Mouse (Mus musculus): Measurements from ENCODE around the gene 4933427D14Rik.

The 4933427D14Rik gene

DNA sequence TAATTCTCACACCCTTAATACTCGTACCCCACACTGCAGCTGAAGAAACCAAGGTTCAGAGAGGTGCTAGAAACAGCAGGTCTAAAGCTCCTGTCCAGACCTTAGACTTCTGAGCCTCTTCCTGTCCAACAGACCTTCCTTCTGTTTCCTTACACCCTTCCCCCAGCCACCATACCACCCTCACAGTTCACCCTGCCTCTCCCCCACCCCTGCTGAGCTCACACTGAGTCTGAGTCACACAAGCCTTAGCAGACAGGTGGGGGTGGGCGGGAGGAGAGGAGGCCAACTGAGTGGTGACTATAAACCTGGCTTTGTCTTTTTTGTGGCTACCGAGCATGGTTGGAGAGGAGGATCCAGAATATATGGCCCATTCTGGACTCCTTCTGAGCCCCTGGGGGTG lies 96.5 kb downstream of the 4933427D14Rik start:
- DNase-seq (ENCODE audit: extremely low read depth, insufficient read length, low spot score): no peak

DNA sequence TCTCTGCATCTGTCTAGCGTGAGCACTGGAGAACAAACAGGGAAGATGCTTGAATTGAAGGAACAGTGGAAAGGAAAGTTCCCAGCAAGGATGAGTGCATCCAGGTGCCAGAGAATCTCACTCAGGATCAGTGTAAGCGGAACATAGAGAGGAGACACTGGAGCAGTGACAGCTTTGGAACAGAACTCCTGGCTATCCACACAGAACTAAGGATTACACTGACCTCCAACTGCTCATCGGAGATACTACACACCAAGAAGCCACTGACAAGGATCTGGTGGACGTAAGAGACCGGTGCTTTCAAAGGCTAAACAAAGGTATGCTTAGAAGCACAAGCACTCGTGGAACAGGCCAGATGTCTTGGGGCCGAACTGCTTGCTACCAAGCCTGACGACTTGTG lies 103.0 kb downstream of the 4933427D14Rik start:
- DNase-seq (ENCODE audit: extremely low read depth, insufficient read length, low spot score): no peak

Measured in 3134 (cell line).